Mouse (Mus musculus): ENCODE data around the gene Glyctk. TPM values are rescaled to one million over a fixed set of nuclear protein-coding genes. Genes with fewer than 3 reads are reported as not detected.

The Glyctk gene
- 3.7 and 4.8 TPM in 2 replicates for total RNA-seq (2021)
- long read RNA-seq, full-length matches to known transcripts: 35 of 98 reads
- long read RNA-seq, partial matches to known transcripts: 13 of 98 reads
- long read RNA-seq, other reads (novel, unspliced or antisense): 50 of 98 reads

DNA sequence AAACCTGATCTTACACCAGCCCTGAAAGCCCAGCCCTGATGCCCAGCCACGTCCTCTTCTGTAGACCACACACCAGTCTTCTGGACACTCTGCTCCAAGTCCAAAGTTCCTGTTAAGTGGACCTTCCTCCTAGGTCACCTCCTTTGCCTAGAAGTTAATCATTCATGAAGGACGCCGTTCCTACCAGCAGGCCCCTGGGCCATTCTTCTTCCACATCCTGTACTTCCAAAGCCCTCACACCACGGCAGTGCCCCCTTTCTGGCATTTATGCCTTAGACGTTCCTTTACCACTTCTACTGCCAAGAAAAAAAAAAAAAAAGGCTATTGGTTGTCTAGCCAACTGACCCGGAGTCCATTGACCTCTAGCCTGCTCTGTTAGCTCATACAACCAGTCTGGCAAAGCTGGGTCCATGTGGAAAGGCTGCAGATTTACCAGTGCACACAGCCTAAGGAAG, at the start of gene Glyctk:
TSS of gene Glyctk (minus strand) at position 102 of the 455 bp plus-strand sequence.
- DNase-seq: no peak

DNA sequence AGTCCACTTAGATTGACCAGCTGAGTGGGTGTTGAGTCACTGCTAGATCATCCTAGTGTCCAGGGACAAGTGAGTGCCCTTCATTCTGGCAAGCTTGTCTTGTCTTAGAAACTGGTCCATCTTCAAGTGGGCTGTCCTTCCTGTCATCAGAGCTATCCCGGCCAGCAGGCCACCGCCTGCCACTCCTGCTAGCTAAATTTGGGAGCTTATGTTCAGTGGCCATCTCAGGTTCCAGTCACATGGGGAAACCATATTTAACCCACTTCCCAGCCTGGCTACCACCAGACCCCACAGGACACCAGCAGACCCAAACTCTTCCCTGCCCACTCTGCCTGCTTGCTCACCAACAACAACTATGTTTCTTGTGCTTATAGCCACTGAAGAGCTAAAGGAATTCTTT, 48.6 kb upstream of the Glyctk start:
- DNase-seq: no peak

DNA sequence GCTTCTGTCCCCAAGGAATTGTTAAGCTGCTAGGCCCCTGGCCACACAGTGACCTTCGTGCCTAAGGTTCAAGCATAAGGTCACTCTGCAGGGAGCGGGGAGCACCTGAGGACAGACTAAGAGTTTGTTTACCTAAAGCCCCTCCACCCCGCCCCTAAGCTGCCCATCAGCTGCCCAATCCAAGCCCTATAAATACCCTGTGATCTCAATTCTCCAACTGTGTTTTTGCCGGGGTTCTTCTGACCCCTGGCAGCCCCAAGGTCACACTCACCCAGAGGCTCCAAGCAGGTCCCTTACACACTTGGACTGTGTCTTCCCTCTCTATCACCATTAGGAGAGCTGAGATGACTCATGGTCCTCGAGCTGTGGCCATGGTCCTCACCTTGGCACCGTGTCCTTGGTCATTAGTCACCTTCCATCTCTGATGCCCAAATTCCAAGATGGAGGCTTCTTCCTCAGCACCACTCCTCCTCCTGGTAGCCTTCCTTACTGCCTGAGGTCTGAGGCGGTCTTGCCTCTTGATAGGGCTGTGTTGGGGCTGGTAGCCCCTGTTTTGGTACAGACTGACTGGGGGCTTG, 47.9 kb upstream of the Glyctk start:
- DNase-seq: peak; percentile 50

DNA sequence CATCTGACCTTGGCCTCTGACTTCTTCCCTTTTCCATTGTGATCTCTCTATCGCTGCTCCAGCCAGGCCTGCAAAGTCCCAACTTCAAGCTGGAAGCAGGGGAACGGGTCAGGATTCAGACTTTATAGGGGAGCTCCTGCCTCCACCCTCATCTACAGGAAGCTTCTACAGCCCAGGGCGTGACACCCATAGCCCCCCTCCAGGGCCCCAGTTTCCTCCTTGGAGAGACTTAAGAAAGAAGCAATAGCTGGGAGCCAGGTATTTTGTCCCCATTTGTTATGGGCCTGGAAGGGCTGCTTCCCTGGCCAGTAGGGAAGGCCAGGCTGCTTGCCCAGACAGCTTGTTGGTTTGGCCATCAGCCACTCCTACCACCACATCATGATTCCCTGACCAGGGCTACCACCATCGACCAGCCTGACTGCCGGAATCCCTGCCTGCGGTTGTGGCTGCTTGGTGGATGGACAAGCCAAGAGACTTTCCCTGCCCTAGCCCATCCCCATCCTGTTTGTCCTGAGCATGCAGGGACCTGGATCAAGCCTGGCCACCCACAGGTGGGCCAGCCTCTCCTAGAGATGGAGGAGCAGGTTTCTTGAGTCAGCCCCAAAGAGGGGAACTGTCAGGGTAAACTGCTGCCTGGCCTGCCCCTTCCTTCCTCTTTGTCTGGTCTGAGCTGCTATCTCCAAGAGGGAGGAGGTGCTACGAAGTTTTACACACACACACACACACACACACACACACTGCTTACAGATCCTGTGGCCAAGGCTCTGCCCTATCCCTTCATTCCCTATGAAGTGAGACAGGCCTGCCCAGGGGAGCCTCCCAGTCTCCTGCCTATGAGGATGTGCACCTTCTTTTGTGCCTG, 46.3 kb upstream of the Glyctk start:
- no peak for DNase-seq

DNA sequence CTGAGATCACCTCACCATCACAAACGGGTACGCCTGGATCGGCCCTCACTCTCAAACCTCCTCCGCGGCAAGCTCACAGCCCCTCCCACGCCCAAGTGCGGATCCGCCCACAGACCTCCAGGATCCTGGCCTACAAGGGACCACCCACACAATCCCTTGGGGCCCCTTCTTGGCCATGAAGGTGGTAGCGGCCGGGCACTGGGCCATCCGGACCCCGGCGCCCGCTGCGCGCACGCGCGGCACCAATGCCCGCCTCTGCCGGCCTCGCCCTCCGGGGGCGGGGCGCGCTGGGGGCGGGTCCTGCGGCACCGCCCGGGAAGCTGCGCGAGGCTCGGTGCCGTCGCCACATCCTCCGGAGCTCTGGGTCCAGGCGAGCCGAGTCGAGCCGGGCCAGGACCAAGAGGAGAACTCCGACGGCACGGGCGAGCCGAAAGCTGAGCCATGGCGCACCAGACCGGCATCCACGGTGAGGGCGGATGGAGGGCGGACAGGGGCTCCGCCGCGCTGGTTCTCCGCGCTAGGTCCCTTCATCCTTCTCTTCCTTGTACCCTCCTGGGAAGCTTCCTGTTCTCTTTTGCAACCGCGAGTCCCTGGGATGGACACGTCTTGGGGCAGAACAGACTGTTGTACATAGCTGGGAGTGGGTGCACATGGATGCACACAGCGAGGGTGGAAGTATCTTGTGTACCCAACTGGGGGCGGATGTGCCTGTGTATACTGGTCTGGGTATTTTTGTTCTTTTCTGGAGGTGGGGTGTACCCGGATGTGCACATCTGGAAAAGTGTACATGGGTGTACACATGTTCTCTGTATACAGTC, 45.1 kb upstream of the Glyctk start, which contains the start of gene Twf2:
TSS of gene Twf2 (plus strand) at position 290 of the 818 bp plus-strand sequence.
- DNase-seq: peak; percentile 93

DNA sequence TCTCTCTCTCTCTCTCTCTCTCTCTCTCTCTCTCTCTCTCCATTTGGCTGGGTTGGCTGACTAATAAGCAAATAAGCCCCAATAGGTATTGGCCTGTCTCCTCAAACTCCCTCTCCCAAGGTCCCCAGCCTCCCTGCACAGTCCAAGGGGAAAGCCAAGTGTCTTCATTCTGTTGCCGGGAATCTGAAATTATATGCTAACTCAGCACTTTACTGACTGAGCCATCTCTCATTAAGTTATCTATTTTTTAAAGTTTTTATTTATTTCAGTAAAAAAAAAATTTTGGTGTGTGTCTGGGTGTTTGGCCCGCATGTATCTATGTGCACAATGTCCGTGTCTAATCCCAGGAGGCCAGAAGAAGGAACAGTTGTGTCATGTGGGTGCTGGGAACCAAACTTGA, 44.0 kb upstream of the Glyctk start:
- no peak for DNase-seq

DNA sequence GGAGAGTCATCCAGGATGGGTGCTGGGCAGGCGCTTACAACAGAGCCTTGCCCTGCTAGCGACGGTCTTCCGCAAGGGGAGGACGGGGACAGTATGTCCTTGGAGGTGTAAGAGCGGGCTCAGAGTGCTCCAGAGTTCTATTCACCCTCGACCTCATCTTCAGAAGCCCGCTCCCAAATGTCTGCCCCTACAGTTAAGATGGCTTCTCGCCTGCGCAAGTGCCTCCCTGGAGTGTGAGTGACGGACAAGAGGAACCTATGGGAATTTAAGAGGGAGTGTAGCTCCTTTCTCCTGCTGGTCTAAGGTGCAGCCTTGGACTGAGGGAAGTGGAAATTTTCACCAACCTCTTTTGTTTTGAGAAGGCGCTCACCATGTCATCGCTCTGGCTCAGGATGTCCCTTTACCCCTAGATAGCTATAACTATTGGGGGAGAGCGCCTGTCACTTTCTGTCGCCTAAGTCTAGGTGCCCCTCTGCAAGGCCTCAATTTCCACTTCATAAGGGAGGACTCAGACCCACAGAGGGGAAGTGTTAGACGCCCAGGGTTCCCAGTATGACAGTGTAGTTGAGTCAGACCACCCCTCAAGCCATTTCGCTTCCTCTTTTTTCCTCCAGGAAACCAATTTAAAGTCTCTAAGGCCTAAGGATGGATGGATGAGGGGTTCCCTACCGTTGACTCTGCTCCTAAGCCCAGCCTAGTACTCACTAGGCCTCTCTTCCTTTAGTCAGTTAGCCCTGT, 41.8 kb upstream of the Glyctk start, which contains the start of gene Ppm1m:
TSS of gene Ppm1m (minus strand) at position 212 of the 738 bp plus-strand sequence.
- DNase-seq: no peak

DNA sequence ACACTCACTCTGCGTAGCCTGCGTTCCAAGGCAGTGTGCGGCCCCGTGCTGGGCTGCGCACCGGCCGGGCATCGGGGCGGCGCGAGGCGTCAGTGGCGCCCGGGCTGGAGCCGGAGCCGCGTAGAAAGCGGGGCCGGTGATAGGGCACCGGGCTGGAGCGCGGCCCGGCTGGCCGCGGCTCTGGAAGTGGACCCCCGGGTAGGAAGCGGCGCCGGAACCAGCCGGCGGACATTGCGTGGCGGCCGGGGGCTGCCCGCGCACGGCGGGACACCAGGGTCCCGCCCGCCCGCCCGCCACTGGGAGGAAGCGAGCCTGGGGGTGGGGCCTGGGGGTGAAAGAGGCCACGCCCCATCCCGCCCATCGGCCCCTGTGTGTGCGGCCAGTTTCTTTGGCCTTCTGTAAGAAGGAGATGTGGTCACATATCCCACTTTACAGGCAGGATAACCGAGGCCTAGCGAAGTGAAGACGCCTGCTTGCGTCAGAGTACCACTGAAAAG, 41.1 kb upstream of the Glyctk start:
- peak; percentile 88 for DNase-seq

DNA sequence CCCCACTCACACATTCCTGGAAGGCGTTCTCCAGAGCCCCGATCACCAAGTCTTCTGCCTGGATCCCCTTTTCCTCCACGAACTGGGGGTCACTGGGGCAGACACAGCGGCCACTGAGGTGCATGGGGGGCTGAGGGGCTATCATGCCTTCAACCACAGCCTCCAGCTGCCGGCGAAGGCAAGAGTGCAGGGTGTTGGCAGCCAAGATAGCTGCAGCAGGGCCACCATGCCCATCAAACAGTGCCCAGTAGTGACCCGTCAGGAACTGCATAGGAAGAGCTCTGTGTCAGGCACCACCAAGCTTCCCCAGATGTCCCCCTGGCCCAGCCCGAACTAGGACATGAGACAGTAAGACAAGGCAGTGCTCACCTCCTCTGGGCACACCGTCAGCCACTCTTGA, 39.8 kb upstream of the Glyctk start:
- DNase-seq: no peak

DNA sequence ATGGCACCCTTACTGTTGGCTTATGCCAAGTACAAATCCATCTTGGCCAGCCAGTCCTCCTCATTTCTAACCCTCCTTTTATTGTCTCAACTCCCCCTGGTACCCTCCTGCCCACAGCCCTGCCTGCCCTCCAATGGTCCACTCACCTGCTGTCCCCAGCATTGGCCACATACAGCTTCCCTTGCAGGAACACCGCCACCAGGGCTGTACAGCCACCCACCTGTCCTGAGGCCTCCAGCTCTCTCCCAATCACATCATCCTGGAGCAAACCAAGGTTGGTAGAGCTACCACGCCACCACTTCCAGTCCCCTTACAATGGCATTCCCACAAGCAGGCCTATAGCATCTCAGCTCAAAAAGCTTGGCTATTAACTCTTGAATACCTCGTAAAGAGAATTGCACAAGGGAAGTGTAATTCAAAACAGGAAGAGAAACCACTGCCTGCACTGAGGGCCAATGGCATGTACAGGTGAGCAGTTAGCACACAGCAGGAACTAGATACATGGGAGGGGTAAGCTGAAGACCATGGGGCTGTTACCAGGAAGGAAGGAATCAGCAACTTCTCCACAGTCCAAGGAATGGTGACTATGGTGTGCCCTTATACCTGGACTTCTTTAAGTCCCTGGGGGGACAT, 39.3 kb upstream of the Glyctk start:
- DNase-seq: no peak

DNA sequence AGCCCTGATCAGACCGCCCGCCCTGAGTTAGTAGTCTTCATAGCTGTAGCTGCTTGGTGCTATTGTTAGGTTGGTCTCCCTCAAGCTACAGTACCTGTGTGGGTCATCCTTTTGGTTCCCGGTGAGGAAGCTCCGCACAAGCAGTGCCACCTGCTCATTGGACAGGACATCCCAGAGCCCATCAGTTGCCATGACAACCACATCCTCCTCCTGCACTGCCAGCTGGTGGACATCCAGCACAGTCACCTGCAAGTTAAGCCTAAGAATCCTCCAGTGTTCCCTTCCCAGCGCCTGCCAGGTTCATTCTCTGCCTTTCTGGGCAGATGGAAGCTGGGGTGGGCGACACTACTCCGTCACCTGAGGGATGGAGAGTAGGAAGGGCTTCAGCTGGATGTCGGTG, 37.8 kb upstream of the Glyctk start:
- no peak for DNase-seq

DNA sequence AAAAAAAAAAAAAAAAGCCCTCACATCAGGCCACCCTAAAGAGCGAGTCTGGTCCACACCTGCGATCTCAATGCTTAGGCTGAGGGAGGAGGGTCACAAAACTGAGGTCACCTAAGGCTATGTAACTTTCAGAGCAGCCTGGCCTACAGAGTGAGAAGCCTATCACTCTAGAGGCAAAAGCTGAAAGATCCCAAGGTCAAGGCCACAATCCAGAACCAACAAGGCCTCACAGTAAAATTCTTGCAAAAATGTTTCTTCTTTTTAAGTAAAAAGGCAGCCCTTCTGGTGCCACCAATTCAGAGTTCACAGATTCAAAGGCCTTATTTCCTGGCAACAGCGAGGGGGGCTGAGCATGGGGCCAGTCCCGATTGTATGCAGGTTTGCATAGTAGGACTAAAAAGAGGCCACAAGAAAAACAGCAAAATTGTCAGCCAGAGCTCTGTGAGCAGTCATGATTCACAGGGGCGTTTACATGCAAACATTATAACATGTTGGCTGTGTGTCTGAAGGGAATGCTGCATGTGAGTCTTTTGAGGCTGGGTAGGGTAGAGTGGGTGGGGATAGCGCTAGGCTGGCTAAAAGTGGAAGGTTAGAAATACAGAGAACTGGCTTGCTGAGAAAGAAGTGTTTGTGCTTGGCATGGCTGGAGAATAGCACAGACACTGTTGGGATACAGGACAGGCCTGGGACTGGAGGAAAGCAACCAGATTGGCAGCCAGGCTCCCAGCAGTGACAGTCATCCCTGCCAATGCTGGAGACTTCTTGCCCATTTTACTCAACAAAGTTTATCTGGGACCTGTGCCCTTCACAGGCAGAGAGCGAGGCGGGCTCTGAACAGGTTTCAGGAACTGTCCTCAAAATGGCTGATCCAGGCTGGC, 36.2 kb upstream of the Glyctk start:
- no peak for DNase-seq

DNA sequence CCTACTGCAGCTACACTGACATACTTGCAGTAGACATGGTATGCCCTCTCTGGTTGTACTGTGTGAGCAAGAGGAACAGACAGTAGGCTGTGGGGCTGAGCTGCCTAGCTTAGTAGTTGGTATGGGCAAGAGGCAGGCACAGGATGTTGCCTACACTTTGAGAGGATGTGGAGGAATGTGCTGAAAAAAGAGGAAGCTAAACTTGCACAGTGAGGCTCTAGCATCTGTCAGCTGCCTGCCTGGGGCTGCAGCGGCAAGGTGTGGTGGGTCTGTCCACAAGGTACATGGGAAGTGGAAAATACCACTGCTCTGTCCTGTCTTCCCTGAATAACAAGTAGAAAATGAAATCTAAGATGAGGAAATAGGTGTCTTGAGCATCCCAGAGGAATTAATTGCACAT, 35.1 kb upstream of the Glyctk start:
- no peak for DNase-seq

DNA sequence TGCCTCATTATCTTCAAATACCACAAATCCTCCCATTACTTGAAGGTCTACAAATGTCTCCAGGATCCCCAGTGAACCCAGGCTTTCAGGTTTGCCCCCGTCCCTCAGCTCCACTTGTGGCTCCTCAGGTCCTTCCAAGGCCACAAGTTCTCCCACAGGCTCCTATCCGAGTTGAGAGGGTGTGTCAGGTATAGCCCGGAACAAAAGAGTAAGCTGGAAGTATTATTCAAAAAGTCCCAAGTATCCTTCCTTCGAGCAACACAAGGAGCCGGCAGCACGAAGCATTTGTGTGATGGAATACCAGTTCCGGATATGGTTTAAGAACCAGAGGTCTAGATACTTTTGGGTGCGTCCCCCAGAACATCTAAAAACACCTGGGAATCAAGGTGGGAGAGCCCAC, 34.1 kb upstream of the Glyctk start:
- DNase-seq: no peak

DNA sequence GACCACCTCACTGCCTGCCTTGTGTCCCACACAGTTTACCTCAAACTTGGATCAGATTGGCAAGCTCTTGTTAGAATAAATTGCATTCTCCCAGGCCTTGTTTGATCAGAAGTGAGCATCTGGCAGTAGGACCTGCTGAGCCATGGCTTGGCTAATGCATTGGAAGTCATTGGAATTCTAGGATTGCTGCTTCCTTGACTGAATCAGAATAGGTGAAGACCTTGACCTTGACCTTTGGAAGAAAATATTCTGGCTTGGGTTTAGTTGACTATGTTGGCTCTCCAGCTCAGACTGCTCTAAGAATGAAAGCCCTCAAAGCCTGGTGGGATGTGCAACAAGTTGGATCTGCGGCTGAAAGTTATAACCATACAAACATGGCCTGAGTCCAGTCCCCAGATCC, 33.4 kb upstream of the Glyctk start:
- DNase-seq: no peak

DNA sequence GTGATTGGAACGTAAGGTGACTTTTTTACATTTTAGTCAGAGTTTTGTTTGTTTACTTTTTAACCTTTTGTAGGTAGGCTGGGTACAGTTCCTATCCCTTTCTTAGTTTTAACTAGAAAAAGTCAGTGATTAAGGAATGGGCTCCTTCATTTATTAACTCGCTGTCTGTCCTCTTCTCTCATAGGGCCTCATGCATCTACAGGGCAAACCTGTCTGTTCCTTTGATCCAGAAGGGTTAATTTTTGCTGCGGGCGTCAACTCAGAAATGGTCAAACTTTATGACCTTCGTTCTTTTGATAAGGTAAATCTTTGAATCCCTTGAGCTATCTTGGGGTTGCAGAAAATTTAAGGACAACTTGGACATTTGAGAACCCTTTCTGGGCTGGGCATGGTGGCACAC, 26.1 kb upstream of the Glyctk start:
- no peak for DNase-seq

DNA sequence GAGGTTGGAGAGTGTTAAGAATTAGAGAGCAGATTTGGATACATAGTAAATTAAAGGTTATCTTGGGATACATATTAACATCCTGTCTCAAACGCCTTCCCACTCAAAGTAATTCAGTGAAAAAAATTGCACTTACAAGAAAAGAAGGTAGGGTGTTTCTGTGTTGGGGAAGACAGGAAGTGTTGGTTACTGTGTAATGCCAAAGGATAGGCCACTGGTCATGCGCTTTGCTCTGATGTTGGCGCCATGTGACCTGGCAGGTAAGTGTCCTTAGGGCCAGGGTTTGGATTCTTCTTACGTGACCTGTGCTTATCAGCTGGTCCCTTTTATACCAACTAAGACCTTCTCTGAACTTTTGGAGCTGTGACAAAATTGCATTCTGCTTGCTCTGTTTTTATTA, 24.2 kb upstream of the Glyctk start:
- no peak for DNase-seq

DNA sequence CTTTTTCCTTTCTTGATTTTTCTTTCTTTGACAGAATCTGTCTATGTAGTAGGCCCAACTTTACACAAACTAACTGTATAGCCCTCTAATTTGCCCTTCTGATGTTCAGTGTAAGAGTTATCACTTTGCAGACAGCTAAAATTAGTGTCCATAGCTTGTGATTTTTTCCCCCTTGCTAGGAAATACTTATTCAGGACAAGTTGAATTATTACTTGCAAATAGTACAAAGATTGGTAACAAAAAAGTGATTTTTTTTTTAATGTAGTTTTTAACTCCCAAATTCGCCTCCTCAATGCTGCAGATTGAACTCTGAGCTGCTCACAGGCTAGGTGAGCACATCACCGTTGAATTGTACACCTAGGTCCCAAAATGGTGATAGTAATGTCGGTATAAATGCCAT, 22.0 kb upstream of the Glyctk start:
- DNase-seq: no peak

DNA sequence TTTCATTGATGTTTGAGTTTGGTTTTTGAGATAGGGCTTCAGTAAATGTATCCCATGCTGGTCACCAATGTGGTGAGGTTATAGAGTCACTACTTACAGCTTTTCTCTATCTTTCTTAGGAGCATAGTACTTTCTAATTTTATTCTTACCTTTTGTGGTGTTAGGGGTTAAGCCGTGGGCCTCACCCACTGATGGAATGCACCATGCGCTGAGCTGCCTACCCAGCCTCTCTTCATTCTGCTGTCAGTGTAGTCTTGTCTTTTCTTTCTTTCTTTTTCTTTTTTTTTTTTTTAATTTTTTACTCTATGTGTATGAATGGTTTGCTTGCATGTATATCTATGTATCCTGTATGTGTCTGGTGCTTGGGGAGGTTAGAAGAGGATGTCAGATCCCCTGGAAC, 21.5 kb upstream of the Glyctk start:
- no peak for DNase-seq

DNA sequence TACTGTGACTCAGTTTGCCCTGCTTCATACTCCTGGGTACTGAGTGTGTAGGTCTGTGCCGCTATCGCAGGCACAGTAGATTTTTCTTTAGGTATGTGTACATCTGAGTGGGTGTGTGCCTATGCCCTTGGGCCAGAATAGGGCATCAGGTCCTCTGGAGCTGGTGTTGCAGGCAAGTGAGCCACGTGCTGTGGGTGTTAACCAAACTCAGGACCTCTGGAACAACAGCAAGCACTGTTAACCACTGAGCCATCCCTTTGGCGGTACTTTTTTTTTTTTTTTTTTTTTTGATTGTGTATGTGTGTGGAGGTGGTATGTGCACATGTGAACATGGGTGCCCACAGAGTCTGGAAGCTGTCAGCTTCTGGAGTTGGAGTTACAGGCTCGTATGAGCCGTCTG, 19.9 kb upstream of the Glyctk start:
- no peak for DNase-seq

All from adrenal gland, postnatal 25 days (tissue).